Mouse (Mus musculus): Measurements from ENCODE around the gene Ppfibp2.

GRCm38 (mm10) chr7:107666262-107666902 lies 71.4 kb downstream of the Ppfibp2 start:
- TF ChIP-seq CTCF (IDR thresholded peaks at IDR 0.05; ENCODE audit: low read depth) (no peak), EP300 (IDR thresholded peaks at IDR 0.05; ENCODE audit: low read depth) (no peak)
